9 mouse cellular contexts compared by ENCODE assay signal in the genomic region with DNA sequence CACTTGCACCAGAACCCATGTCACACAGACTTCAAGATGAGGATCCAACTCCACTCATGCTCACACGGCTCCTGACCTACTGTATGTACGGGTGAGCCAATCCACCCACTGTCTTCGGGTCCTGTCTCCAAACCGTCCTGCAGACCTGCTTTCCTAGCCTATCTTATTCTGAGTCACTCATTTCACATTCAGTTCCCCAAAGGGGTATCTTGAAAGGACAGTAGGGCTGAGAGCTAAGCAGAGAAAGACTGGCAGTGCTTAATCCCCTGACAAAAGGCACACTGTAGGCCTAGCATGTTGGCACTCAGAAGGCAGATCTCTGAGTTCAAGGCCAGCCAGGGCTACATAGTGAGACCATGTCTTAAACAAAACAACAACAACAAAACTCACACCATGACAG. TPM values are rescaled to one million over a fixed set of nuclear protein-coding genes. Genes with fewer than 3 reads are reported as not detected.
A peak's percentile ranks its signal among the peaks of the same experiment; 100 is the strongest.
DNase-seq lines count a peak whose midpoint lies in the region; ATAC-seq and TF ChIP-seq lines count a peak whose summit lies in the region.
"Had no signal": no experiment of that assay in that cellular context is flagged by ENCODE, and none has a peak within 500 bp of the region (broad histone marks: within the 10 kb centered on the region; RNA-seq: fewer than 3 reads in every experiment).

No protein-coding gene starts in this region.

- peaks cover 19% of the 10 kb centered on the region for H3K79me2 ChIP-seq in heart, adult 2 months (replicated peaks; ENCODE audit: control insufficient read depth, insufficient read depth, low read length)

- no peak for TF ChIP-seq EP300 in heart, adult 2 months (IDR thresholded peaks at IDR 0.05; ENCODE audit: insufficient read depth, low read depth, low read length)

- 0 out of 2 replicates have a peak, but pooled peaks cover 6% of the 10 kb centered on the region for H3K36me3 ChIP-seq in heart, embryonic 11.5 days (ENCODE audit: control insufficient read depth, insufficient read depth, low read length)
- peaks cover 38% of the 10 kb centered on the region for H3K36me3 ChIP-seq in heart, adult 2 months (ENCODE audit: control insufficient read depth, insufficient read depth, low read length)
- H3K36me3 ChIP-seq in forebrain, postnatal 0 days (ENCODE audit: insufficient read depth): 0 out of 2 replicates have a peak, but pooled peaks cover 10% of the 10 kb centered on the region
- H3K36me3 ChIP-seq in liver, embryonic 16.5 days (ENCODE audit: control insufficient read depth, insufficient read depth): peaks cover 6% of the 10 kb centered on the region

- no peak for TF ChIP-seq CTCF in heart, adult 2 months (IDR thresholded peaks at IDR 0.05)
- no peak for TF ChIP-seq CTCF in forebrain, postnatal 0 days (IDR thresholded peaks at IDR 0.05; ENCODE audit: low read depth)

- no peak overlapping the region for H3K4me3 ChIP-seq in heart, embryonic 11.5 days (ENCODE audit: low read depth, low read length)
- no peak overlapping the region for H3K4me3 ChIP-seq in heart, adult 2 months
- H3K4me3 ChIP-seq in forebrain, postnatal 0 days (ENCODE audit: low read depth, low read length): no peak overlapping the region
- H3K4me3 ChIP-seq in liver, embryonic 16.5 days (ENCODE audit: low read depth, low read length): peak overlapping the region; percentile 4; the same call in 1 of the 2 replicates

- no peaks in the 10 kb centered on the region for H3K9me3 ChIP-seq in heart, embryonic 11.5 days (replicated peaks; ENCODE audit: control insufficient read depth, low read length)
- H3K9me3 ChIP-seq in forebrain, postnatal 0 days (ENCODE audit: low read length): no peaks in the 10 kb centered on the region
- H3K9me3 ChIP-seq in liver, embryonic 16.5 days (replicated peaks; ENCODE audit: control insufficient read depth, low read length): no peaks in the 10 kb centered on the region

- no peaks in the 10 kb centered on the region for H3K27me3 ChIP-seq in heart, embryonic 11.5 days (ENCODE audit: control insufficient read depth, insufficient read depth, low read length)
- H3K27me3 ChIP-seq in heart, adult 2 months (ENCODE audit: control insufficient read depth, insufficient read depth, low read length): no peaks in the 10 kb centered on the region
- H3K27me3 ChIP-seq in forebrain, postnatal 0 days (ENCODE audit: insufficient read depth, low read length): no peaks in the 10 kb centered on the region
- H3K27me3 ChIP-seq in liver, embryonic 16.5 days (ENCODE audit: control insufficient read depth, insufficient read depth, low read depth, low read length): no peaks in the 10 kb centered on the region

- WGBS in heart, embryonic 11.5 days (ENCODE audit: insufficient replicate concordance): 79% methylated on average over 4 of the region's 4 CpGs
- WGBS in heart, adult 2 months: 25% methylated on average over 4 of the region's 4 CpGs
- whole genome bisulfite sequencing in forebrain, postnatal 0 days: 67% methylated on average over 4 of the region's 4 CpGs
- 66% methylated on average over 4 of the region's 4 CpGs for WGBS in liver, embryonic 16.5 days (ENCODE audit: insufficient replicate concordance)

- no peak for DNase-seq in heart, adult 2 months
- peak; percentile 39 for DNase-seq in A20 (ENCODE audit: low read depth, low spot score)
- no peak for DNase-seq in forebrain, postnatal 0 days
- no peak for DNase-seq in natural killer cell, adult 2 months (ENCODE audit: low spot score in 2 of 2)
- no peak for DNase-seq in urinary bladder, postnatal 10 days (ENCODE audit: low spot score)
- no peak for DNase-seq in right cerebral cortex, adult 2 months (ENCODE audit: low spot score in 2 of 2)
- DNase-seq: embryo, embryonic 11 days had no signal

- no peak overlapping the region for H3K9ac ChIP-seq in heart, embryonic 11.5 days (ENCODE audit: low read depth, low read length)
- H3K9ac ChIP-seq in heart, adult 2 months (ENCODE audit: low read depth, low read length): no peak overlapping the region; the same call in 1 of the 2 replicates
- H3K9ac ChIP-seq in forebrain, postnatal 0 days: no peak overlapping the region
- H3K9ac ChIP-seq in liver, embryonic 16.5 days (ENCODE audit: low read depth, low read length): peak overlapping the region; percentile 31

- H3K27ac ChIP-seq in heart, embryonic 11.5 days (ENCODE audit: low read depth, low read length): 0 out of 2 replicates have a peak overlapping the region, but pooled peaks have one; percentile 0
- H3K27ac ChIP-seq in heart, adult 2 months: no peak overlapping the region
- H3K27ac ChIP-seq in forebrain, postnatal 0 days (ENCODE audit: low read depth, low read length): no peak overlapping the region
- H3K27ac ChIP-seq in liver, embryonic 16.5 days (ENCODE audit: low read length): peak overlapping the region; percentile 16

- peak overlapping the region; percentile 79; the same call in 1 of the 2 replicates for H3K4me2 ChIP-seq in heart, embryonic 11.5 days
- H3K4me2 ChIP-seq in forebrain, postnatal 0 days (ENCODE audit: low read depth): peak overlapping the region; percentile 71; the same call in 1 of the 2 replicates
- peak overlapping the region; percentile 81; the same call in 1 of the 2 replicates for H3K4me2 ChIP-seq in liver, embryonic 16.5 days (ENCODE audit: low read depth, low read length)

- intact Hi-C loops in heart, adult 2 months (cut with DNase I): no loop called here

- peaks cover 33% of the 10 kb centered on the region for H3K4me1 ChIP-seq in heart, embryonic 11.5 days (ENCODE audit: control insufficient read depth, insufficient read depth, low read length)
- H3K4me1 ChIP-seq in heart, adult 2 months (ENCODE audit: control insufficient read depth, insufficient read depth, low read length): peaks cover 34% of the 10 kb centered on the region
- H3K4me1 ChIP-seq in forebrain, postnatal 0 days (ENCODE audit: insufficient read depth): peaks cover 25% of the 10 kb centered on the region
- peaks cover 57% of the 10 kb centered on the region for H3K4me1 ChIP-seq in liver, embryonic 16.5 days (ENCODE audit: control insufficient read depth, low read depth, low read length)

- ATAC-seq in heart, embryonic 11.5 days (replicated peaks; ENCODE audit: insufficient number of reproducible peaks, low FRiP score, low TSS enrichment): no peak
- ATAC-seq in forebrain, postnatal 0 days: no peak
- no peak for ATAC-seq in liver, embryonic 16.5 days (ENCODE audit: low read depth)

- TF ChIP-seq POLR2A in heart, adult 2 months (IDR thresholded peaks at IDR 0.05; ENCODE audit: insufficient read depth, low read depth, low read length): no peak

RNA-seq across cellular contexts. Expression of a gene that starts 2.7 kb away (rescaled TPM):
- 47.9 and 58.5 TPM in 2 replicates for polyA plus RNA-seq in heart, embryonic 11.5 days (2014; fragmentation: Nextera tagmentation; extraction: Ambion mirVana)
- total RNA-seq in heart, adult 2 months (2021): 10 to 100 TPM; 48.7 to 55.9 TPM
- 33.9 and 45.6 TPM in 2 replicates for polyA plus RNA-seq in heart, adult 2 months (2012; rRNA removed)
- total RNA-seq in forebrain, postnatal 0 days (2014; rRNA removed): 77.9 and 107 TPM in 2 replicates
- polyA plus RNA-seq in forebrain, postnatal 0 days (2015; fragmentation: Nextera tagmentation; extraction: Ambion mirVana): 84.8 and 108 TPM in 2 replicates
- 33.4 and 36.8 TPM in 2 replicates for polyA plus RNA-seq in liver, embryonic 16.5 days (2015; fragmentation: Nextera tagmentation; extraction: Ambion mirVana)

RNA-seq across cellular contexts. Expression of a gene that starts 40.1 kb away (rescaled TPM):
- 176 and 189 TPM in 2 replicates for polyA plus RNA-seq in heart, embryonic 11.5 days (2014; fragmentation: Nextera tagmentation; extraction: Ambion mirVana)
- total RNA-seq in heart, adult 2 months (2021): 1 to 10 TPM; 1.2 to 1.3 TPM
- polyA plus RNA-seq in heart, adult 2 months (2012; rRNA removed): 4.0 and 4.2 TPM in 2 replicates
- total RNA-seq in forebrain, postnatal 0 days (2014; rRNA removed): 7.2 and 9.0 TPM in 2 replicates
- polyA plus RNA-seq in forebrain, postnatal 0 days (2015; fragmentation: Nextera tagmentation; extraction: Ambion mirVana): 2.6 and 3.6 TPM in 2 replicates
- 80.5 and 82.1 TPM in 2 replicates for polyA plus RNA-seq in liver, embryonic 16.5 days (2015; fragmentation: Nextera tagmentation; extraction: Ambion mirVana)

RNA-seq across cellular contexts. Expression of a gene that starts 50.8 kb away (rescaled TPM):
- 0.31 TPM in 1 of 2 replicates, not detected in the other for polyA plus RNA-seq in heart, embryonic 11.5 days (2014; fragmentation: Nextera tagmentation; extraction: Ambion mirVana)
- under 1 TPM; 0.23 to 0.26 TPM for total RNA-seq in heart, adult 2 months (2021)
- 1.3 and 1.9 TPM in 2 replicates for polyA plus RNA-seq in heart, adult 2 months (2012; rRNA removed)
- total RNA-seq in forebrain, postnatal 0 days (2014; rRNA removed): not detected in 2 replicates
- polyA plus RNA-seq in forebrain, postnatal 0 days (2015; fragmentation: Nextera tagmentation; extraction: Ambion mirVana): not detected in 2 replicates
- 1.3 and 1.6 TPM in 2 replicates for polyA plus RNA-seq in liver, embryonic 16.5 days (2015; fragmentation: Nextera tagmentation; extraction: Ambion mirVana)

RNA-seq across cellular contexts. Expression of a gene that starts 55.7 kb away (rescaled TPM):
- 3.3 and 3.9 TPM in 2 replicates for polyA plus RNA-seq in heart, embryonic 11.5 days (2014; fragmentation: Nextera tagmentation; extraction: Ambion mirVana)
- 1 to 10 TPM in 1 of 2 experiments, under 1 TPM in 1; 0.86 to 1.1 TPM for total RNA-seq in heart, adult 2 months (2021)
- 0.61 and 1.3 TPM in 2 replicates for polyA plus RNA-seq in heart, adult 2 months (2012; rRNA removed)
- total RNA-seq in forebrain, postnatal 0 days (2014; rRNA removed): 8.8 and 11.6 TPM in 2 replicates
- 4.9 and 6.9 TPM in 2 replicates for polyA plus RNA-seq in forebrain, postnatal 0 days (2015; fragmentation: Nextera tagmentation; extraction: Ambion mirVana)
- polyA plus RNA-seq in liver, embryonic 16.5 days (2015; fragmentation: Nextera tagmentation; extraction: Ambion mirVana): 1.6 and 1.7 TPM in 2 replicates

Comparison
In these comparisons a context has a peak if more than half of its experiments do, and no peak if none do; other contexts are left out.
1. H3K27ac ChIP-seq: peak in heart, embryonic 11.5 days (single experiment) and liver, embryonic 16.5 days (single experiment); none in heart, adult 2 months (single experiment) and forebrain, postnatal 0 days (single experiment).
2. RNA of a gene that starts 40.1 kb away (polyA plus RNA-seq): 176 to 189 TPM in heart, embryonic 11.5 days and 80.5 to 82.1 TPM in liver, embryonic 16.5 days; 4.0 to 4.2 TPM in heart, adult 2 months and 2.6 to 3.6 TPM in forebrain, postnatal 0 days; every median in the first group is over 10 times any median in the second.
3. Peak in every context shown above with its lines, with median percentiles within 50 percentile points of each other: H3K4me2 ChIP-seq.